8 mouse cellular contexts compared by ENCODE assay signal in the genomic region with DNA sequence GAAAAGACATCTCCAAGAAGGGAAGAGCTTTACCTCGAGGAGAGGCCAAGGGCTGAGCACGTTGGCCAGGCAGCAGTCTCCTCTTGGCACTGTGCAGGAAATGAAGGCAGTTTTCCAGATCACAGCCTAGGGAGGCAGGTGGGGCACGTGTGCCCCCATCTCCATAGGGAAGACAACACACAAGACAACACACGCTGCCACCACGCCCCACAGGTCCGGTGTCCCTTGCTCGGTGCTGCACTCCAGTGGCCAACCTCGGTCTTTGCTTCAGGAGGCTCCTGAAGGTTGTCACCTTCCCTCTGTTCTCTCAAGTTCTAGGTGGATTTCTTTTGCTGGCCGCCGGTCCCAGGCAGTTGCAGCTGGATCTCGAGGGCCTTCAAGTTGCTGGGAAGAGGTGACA. TPM values are rescaled to one million over a fixed set of nuclear protein-coding genes. Genes with fewer than 3 reads are reported as not detected.
DNase-seq lines count a peak whose midpoint lies in the region; ATAC-seq and TF ChIP-seq lines count a peak whose summit lies in the region.

A gene (minus strand): TSS at position 165 of the 400 bp plus-strand sequence.

- no peak within 1 kb of the TSS for H3K27ac ChIP-seq in spleen, adult 2 months (ENCODE audit: insufficient read depth, low read length)
- no peak within 1 kb of the TSS for H3K27ac ChIP-seq in bone marrow, adult 2 months (ENCODE audit: control insufficient read depth, insufficient read depth, low read depth, low read length, poor library complexity)

- H3K36me3 ChIP-seq in spleen, adult 2 months (ENCODE audit: control insufficient read depth, insufficient read depth, low read length) = no peaks in the 10 kb centered on the region

- H3K4me1 ChIP-seq in spleen, adult 2 months (ENCODE audit: control insufficient read depth, insufficient read depth, insufficient read length) = no peaks in the 10 kb centered on the region
- H3K4me1 ChIP-seq in bone marrow, adult 2 months (ENCODE audit: control insufficient read depth, insufficient read depth, low read length) = no peaks in the 10 kb centered on the region

- no peaks in the 10 kb centered on the region for H3K27me3 ChIP-seq in spleen, adult 2 months (ENCODE audit: control insufficient read depth, insufficient read depth, low read length)

- 10% methylated on average over 11 of the region's 11 CpGs for WGBS in spleen, adult 2 months
- WGBS in bone marrow, adult 2 months = 6% methylated on average over 11 of the region's 11 CpGs

- peak; percentile 100 for ATAC-seq in granulocyte monocyte progenitor cell, adult 5-6 weeks (replicated peaks; ENCODE audit: poor library complexity, severe bottlenecking)

- peak; percentile 63 for TF ChIP-seq CTCF in spleen, adult 2 months (IDR thresholded peaks at IDR 0.05; ENCODE audit: extremely low read depth, insufficient read depth, insufficient read length, insufficient replicate concordance)
- TF ChIP-seq CTCF in bone marrow, adult 2 months (IDR thresholded peaks at IDR 0.05; ENCODE audit: control insufficient read depth, insufficient read depth, low read length) = peak; percentile 74

- DNase-seq in spleen, adult 2 months (ENCODE audit: low read depth in 1 of 2, low spot score in 2 of 2) = no peak
- DNase-seq in spleen, adult 12 weeks (ENCODE audit: low spot score) = no peak
- peak; percentile 42 for DNase-seq in kidney, adult 18-20 months
- peak; percentile 45 for DNase-seq in lung, postnatal 10 days
- DNase-seq in skeletal muscle tissue, adult 2 months (ENCODE audit: low read depth, low spot score) = peak; percentile 14
- DNase-seq in left cerebral cortex, adult 11 months (ENCODE audit: low spot score) = no peak

- no peak for TF ChIP-seq POLR2A in spleen, adult 2 months (IDR thresholded peaks at IDR 0.05; ENCODE audit: low read depth, low read length)
- TF ChIP-seq POLR2A in bone marrow, adult 2 months (IDR thresholded peaks at IDR 0.05; ENCODE audit: borderline replicate concordance, control insufficient read depth, low read depth, low read length) = no peak

- no peak within 1 kb of the TSS for H3K4me3 ChIP-seq in spleen, adult 2 months (ENCODE audit: extremely low read depth, insufficient read depth, insufficient read length)
- H3K4me3 ChIP-seq in bone marrow, adult 2 months (replicated peaks; ENCODE audit: control insufficient read depth, low read depth, low read length) = no peak within 1 kb of the TSS

RNA-seq across cellular contexts. Expression of the gene that starts here (rescaled TPM):
- not detected in 2 replicates for polyA plus RNA-seq in spleen, adult 2 months (2012; rRNA removed)
- polyA plus RNA-seq in bone marrow, adult 2 months (2011; ENCODE audit: insufficient read depth, insufficient read length, low replicate concordance, missing spikeins) = not detected in 2 replicates
- not detected in 2 replicates for total RNA-seq in granulocyte monocyte progenitor cell, adult 5-6 weeks (2014; fragmentation: Nextera tagmentation)
- not detected in 2 replicates for total RNA-seq in granulocyte monocyte progenitor cell, adult 5-6 weeks (2017)

Comparison
In these comparisons a context has a peak if more than half of its experiments do, and no peak if none do; other contexts are left out.
1. Peak in ATAC-seq in granulocyte monocyte progenitor cell, adult 5-6 weeks; RNA of the gene not detected or under 1 TPM.
2. DNase-seq: peak in kidney, adult 18-20 months (single experiment), lung, postnatal 10 days (single experiment) and skeletal muscle tissue, adult 2 months (single experiment); none in spleen, adult 2 months (0 of 2), spleen, adult 12 weeks (single experiment) and left cerebral cortex, adult 11 months (single experiment).